Mouse (Mus musculus): ENCODE results near the gene Ddah1.
"Not testable (repeated sequence)": the region's sequence is repeated elsewhere in the genome, so short reads cannot be mapped to it uniquely, and the experiment has no call there.

Ddah1 gene

GRCm38 (mm10) chr3:145873271-145873670 is 114.8 kb downstream of the Ddah1 start:
- DNase-seq = no peak

GRCm38 (mm10) chr3:145874126-145874525 is 115.7 kb downstream of the Ddah1 start:
- no peak for DNase-seq

- no peak for DNase-seq
Measured at GRCm38 (mm10) chr3:145876120-145876519, 117.6 kb downstream of the Ddah1 start.

DNA sequence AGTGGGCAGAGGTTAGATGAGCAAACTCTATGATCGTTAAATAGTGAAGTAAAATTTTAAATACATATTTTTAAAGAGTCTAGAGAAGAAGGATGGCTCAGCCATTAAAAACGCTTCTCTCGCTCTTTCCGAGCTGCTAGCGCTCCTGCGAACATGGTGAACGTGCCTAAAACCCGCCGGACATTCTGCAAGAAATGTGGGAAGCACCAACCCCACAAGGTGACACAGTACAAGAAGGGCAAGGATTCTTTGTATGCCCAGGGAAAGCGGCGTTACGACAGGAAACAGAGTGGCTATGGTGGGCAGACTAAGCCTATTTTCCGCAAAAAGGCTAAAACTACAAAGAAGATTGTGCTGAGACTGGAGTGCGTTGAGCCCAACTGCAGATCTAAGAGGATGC is 120.4 kb downstream of the Ddah1 start:
- DNase-seq = not testable (repeated sequence)

GRCm38 (mm10) chr3:145880335-145880734 is 121.9 kb downstream of the Ddah1 start:
- DNase-seq = no peak

- DNase-seq = no peak
Measured at GRCm38 (mm10) chr3:145882076-145882874, 123.8 kb downstream of the Ddah1 start.

GRCm38 (mm10) chr3:145883233-145883632 is 124.8 kb downstream of the Ddah1 start:
- DNase-seq = no peak

- DNase-seq = peak; percentile 61
Measured at GRCm38 (mm10) chr3:145885376-145885775, 126.9 kb downstream of the Ddah1 start.

DNA sequence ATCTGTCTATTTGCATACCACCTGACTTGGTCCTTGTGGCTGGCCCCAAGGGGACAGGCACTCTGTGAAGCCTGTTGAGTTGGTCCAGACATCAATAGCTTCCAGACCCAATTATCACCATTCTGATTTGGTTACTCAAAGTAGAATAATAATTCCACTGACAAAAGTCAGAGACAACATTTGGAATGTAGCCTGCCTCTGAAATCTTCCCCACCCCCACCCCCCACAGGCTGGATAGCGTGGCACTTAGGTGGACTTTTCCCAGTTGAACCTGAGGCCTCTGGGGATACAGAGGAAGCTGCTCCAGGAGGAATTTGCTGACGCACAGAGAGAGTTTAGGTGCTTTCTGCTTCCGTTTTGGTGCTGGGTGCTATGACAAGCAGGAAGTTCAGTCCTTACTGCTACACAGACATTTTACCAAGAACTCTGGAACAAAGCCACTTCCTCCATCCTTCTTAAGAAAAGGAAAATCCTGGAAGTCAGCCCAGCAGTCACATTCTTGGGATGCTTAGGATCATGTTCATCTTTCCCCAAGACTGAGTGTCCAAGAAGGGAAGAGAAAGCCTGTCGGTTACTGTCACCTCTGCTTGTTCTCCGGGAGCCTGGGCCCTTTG is 127.5 kb downstream of the Ddah1 start:
- DNase-seq = peak; percentile 86

DNA sequence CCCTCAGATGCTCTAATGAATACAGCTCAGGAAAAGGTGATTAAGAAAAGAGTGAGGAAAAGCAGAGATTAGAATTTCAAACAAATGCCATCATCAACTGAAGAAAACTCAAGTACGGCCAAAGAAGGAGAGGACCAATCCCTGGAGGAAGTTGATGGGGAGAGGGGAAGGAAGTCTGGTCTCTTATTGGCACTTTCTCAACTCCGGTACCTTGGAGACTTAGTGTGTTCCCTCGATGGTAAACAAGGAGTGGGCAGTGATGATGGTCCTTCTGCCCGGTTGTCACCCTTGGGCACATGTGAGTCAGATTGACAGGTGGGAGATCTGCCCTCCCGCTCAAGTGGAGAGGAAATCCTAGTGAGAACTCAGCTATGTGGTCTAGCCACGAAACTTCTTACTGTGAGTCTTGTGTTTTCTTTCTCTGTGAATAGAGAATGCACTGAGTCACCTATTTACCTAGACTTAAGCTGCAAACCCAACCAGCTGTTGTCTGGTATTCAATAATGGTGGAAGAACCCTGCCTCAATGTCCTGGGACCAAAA is 129.0 kb downstream of the Ddah1 start:
- DNase-seq = no peak

DNA sequence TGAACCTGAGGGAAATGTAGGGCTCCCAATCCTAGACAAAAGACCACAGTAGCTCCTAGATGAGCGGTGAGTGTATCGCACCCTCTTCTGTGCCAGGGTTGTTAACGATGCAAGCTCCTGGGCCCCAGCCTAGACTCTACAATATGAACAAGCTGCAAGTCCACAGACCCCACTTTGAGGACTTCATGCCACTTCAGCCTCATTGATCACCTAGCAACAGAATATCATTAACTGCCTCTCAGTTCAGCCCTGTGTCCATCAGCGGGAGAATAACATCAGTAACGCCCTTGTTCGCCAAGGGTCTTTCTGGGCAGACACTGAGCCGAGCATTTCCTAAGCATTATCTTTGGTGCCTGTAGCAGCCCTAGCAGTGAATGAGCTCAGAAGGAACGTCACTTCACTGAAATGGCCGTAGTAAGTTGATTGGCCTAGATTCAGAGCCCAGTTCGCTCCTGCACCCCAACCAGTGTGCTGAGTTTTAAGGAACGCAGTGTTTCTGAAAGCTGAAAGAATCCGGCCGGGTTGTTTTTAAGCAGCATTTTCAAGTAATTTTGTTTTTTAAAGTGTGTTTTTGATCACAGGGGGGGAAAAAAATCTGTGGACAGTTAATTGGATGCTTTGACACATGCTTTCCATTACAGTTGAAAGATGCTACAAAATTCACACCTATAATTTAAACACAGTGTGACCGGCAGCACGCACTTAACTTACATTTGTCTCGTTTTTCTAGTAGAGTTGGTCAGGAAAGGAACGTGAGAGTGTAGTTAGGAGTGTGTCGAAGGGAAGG is 132.1 kb downstream of the Ddah1 start:
- DNase-seq = no peak

DNA sequence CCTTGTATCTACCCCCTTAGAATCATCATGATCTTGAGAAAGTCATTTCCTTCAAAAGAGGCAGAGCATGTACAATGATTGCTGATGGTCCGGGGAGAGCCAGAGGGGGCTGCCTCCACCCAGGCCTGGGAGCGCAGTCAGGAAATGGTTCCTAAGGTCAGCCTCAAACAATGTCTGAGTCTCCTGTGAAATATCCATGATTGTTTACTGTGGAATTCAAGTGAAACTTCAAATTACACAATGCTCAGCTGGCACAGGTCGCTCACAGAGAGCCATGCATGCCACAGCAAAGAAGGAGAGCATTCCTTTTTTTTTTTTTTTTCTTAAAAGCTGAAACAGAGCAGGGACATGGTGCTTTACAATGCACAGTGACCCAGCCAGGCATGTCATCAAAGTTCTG is 134.0 kb downstream of the Ddah1 start:
- DNase-seq = no peak

GRCm38 (mm10) chr3:145894131-145894530 is 135.7 kb downstream of the Ddah1 start:
- no peak for DNase-seq

DNA sequence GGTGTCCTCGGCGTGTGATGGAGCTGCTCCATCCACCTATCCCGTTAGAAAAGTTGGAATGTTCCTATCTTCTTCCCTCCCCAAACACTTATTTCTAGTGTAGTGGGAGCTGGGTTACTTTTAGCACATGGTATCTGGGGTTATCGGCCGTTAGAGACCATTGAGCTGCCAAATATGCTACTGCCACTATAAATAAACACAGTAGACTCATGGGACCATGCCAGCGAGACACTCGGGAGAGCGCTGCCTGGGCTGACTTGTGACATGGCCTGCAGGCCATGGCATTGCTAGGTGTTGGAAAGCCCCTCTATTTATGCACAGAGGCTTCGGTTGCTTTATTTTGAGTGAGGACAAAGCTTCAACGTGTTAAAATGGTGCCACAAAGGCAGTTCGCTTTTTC is 139.3 kb downstream of the Ddah1 start:
- no peak for DNase-seq

- no peak for DNase-seq
Measured at GRCm38 (mm10) chr3:145899832-145900231, 141.4 kb downstream of the Ddah1 start.

DNA sequence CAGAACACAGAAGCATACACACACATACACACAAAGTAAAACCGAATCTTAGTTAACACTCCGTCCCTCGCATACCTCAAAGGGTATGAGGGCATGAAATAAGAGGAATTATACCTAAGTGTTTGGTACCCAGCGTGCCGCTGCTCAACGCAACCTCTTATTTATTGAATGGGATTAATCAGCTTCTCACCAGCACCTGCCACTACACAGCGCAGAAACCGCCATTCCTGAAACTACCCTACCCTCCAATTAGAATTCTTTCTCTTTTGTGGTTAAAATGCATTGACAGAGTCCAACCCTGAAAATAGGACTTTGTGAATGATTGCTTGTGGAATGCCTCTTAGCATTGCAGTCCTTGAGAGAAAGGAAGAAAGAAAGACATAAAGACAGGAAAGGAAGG is 145.1 kb downstream of the Ddah1 start:
- no peak for DNase-seq

DNA sequence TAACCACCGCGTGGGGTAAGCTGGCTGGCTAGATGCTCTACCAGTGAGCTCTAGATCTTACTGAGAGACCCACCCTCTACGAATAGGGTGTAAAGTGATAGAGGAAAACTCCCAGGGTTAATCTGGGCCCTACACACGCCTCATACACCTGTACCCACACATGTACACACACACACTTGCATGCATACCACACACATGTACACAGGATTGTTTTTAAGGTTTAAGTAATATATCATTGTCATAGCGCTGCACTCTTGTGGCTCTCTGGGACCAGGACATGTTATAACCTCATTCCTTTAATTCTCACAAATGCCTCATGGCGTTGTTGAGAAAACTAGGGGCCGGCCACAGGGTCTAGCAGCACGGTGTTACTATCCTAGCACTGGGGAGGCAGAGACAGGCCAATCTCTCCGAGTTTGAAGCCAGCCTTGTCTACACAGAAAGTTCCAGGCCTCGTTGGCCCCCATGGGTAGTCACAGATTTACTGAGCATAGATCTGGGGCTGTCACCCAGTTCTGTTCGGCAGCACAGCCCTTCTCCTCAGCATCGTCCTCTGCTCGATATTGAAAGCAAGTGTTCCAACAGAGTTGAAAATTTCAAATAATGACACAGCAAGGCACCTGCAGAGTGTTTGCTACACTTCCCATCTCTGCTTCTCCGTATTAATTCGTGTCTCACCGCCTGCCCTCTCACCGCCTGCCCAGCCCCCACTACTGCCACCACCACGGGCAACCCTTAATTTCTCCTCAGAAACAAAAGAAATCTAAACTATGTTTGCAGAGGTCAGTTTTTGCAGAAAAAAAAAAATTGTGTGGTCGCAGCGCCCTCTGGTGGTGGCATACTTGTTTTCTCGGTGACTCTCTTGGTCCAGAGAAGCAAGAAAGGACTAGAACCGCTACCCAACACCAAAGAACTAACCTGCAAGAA is 146.6 kb downstream of the Ddah1 start:
- peak; percentile 68 for DNase-seq

DNA sequence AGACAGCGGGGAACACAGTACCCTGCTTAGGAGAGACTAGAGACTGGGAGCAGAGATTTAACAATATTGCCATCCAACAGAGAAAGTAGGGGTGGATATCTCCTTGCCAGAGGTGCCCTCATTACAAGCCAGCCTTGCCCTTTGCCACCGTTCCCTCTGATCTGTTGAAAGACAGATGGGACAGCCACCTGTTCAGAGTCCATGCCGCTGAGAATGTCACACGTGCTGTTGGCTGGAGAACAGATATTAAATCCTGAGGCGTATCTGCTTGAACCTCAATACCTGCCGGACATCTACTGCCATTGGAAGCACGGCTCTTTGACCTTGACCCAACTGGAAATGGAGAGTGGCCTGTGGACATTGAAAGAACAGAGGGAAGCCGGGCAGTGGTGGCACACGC is 148.1 kb downstream of the Ddah1 start:
- no peak for DNase-seq

- DNase-seq = no peak
Measured at GRCm38 (mm10) chr3:145912512-145912911, 154.0 kb downstream of the Ddah1 start.

DNA sequence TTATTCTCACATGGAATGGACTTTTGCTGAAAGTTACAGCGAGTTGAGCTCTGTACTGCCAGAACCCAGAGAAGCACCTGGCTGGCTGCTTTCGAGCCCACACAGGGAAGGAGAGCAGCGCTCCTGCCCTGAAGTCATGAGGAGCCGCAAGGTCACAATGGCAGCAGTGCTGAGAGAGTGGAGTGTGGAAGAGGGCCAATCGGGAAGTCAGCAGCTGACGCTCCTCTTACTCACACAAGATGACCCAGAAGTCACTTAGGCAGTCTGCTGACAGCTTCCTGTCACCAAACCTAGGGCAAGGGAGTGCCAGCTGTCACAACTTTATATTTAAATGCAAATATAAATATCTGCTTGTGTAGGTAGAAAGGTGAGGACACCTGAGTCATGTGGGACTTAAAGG is 154.8 kb downstream of the Ddah1 start:
- no peak for DNase-seq

DNA sequence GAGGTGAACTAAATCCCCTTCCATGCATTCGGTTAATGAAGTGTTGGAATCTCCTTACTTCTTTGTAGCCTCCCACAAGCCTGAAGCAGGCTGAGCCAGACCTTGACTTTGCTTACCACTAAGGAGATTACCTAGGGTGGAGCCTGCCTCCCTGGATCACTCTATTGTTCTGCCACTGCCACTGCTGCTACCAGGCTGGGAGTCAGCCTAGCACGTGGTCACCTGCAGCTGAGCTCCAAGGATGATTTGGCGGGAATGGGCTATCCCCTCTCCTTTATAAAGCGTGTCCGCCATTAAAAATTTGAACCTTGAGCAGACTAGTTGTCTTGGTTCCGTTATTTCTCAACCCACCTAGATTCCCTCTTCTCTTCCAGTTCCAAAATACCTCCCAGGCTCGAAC is 155.5 kb downstream of the Ddah1 start:
- DNase-seq = not testable (repeated sequence)

DNA sequence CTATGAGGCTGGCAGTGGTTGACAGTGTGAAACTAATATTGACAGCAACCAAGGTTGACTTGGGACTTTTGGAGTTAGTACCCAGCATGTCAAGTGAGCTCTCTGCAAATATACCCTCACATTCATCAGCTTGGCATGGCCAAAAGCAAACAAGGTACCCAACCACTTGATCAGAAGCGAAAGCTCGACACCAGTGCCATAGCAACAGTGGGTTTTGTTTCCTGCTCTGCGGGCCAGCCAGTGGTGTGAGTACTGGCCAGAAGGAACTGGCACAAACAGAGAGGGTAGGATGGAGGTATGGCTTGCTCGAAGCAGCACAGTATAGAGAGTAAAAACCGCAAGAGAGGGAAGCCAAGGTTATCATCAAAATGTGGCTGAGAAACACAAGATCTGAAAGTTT is 157.9 kb downstream of the Ddah1 start:
- no peak for DNase-seq
